ENCODE assay signal across 8 mouse cellular contexts in genomic region chr10:126905086-126905485, GRCm38 (mm10). TPM values are rescaled to one million over a fixed set of nuclear protein-coding genes. Genes with fewer than 3 reads are reported as not detected.
A peak's percentile ranks its signal among the peaks of the same experiment; 100 is the strongest.
DNase-seq lines count a peak whose midpoint lies in the region; ATAC-seq and TF ChIP-seq lines count a peak whose summit lies in the region.

No protein-coding gene starts in this region.

- H3K27me3 ChIP-seq in heart, adult 2 months (ENCODE audit: control insufficient read depth, insufficient read depth, low read length): no peaks in the 10 kb centered on the region
- H3K27me3 ChIP-seq in C2C12 (ENCODE audit: control insufficient read depth, insufficient read depth, insufficient read length): no peaks in the 10 kb centered on the region
- no peaks in the 10 kb centered on the region for H3K27me3 ChIP-seq in forebrain, embryonic 12.5 days
- H3K27me3 ChIP-seq in limb, embryonic 15.5 days: no peaks in the 10 kb centered on the region

- peak overlapping the region; percentile 82 for H3K27ac ChIP-seq in heart, adult 2 months
- H3K27ac ChIP-seq in forebrain, embryonic 12.5 days: peak overlapping the region; percentile 74; the same call in 1 of the 2 replicates
- no peak overlapping the region for H3K27ac ChIP-seq in limb, embryonic 15.5 days

- peak overlapping the region; percentile 62 for H3K4me3 ChIP-seq in heart, adult 2 months
- H3K4me3 ChIP-seq in C2C12 (ENCODE audit: insufficient read depth, poor library complexity, severe bottlenecking): peak overlapping the region; percentile 34
- H3K4me3 ChIP-seq in forebrain, embryonic 12.5 days (replicated peaks): peak overlapping the region; percentile 46
- peak overlapping the region; percentile 44 for H3K4me3 ChIP-seq in limb, embryonic 15.5 days

- no peaks in the 10 kb centered on the region for H3K79me2 ChIP-seq in heart, adult 2 months (replicated peaks; ENCODE audit: control insufficient read depth, insufficient read depth, low read length)
- H3K79me2 ChIP-seq in C2C12 (ENCODE audit: control insufficient read depth, insufficient read depth): peaks cover 10% of the 10 kb centered on the region

- no peak for TF ChIP-seq POLR2A in heart, adult 2 months (IDR thresholded peaks at IDR 0.05; ENCODE audit: insufficient read depth, low read depth, low read length)

- no peak for TF ChIP-seq EP300 in heart, adult 2 months (IDR thresholded peaks at IDR 0.05; ENCODE audit: insufficient read depth, low read depth, low read length)

- H3K9me3 ChIP-seq in forebrain, embryonic 12.5 days: no peaks in the 10 kb centered on the region
- H3K9me3 ChIP-seq in limb, embryonic 15.5 days: no peaks in the 10 kb centered on the region

- ATAC-seq in forebrain, embryonic 12.5 days (ENCODE audit: low FRiP score): no peak
- no peak for ATAC-seq in limb, embryonic 15.5 days (ENCODE audit: insufficient number of reproducible peaks, low FRiP score, low TSS enrichment, low read depth)
- no peak for ATAC-seq in frontal cortex, adult (ENCODE audit: low TSS enrichment)

- no peaks in the 10 kb centered on the region for H3K36me3 ChIP-seq in heart, adult 2 months (ENCODE audit: control insufficient read depth, insufficient read depth, low read length)
- H3K36me3 ChIP-seq in C2C12 (ENCODE audit: control insufficient read depth, insufficient read depth): no peaks in the 10 kb centered on the region
- H3K36me3 ChIP-seq in forebrain, embryonic 12.5 days (replicated peaks): no peaks in the 10 kb centered on the region
- H3K36me3 ChIP-seq in limb, embryonic 15.5 days: no peaks in the 10 kb centered on the region

- H3K9ac ChIP-seq in heart, adult 2 months (ENCODE audit: low read depth, low read length): no peak overlapping the region
- peak overlapping the region; percentile 57; the same call in 1 of the 2 replicates for H3K9ac ChIP-seq in forebrain, embryonic 12.5 days
- no peak overlapping the region for H3K9ac ChIP-seq in limb, embryonic 15.5 days

- no peaks in the 10 kb centered on the region for H3K79me3 ChIP-seq in C2C12 (ENCODE audit: low read depth)

- H3K4me1 ChIP-seq in heart, adult 2 months (ENCODE audit: control insufficient read depth, insufficient read depth, low read length): peaks cover 2% of the 10 kb centered on the region
- peaks cover 14% of the 10 kb centered on the region for H3K4me1 ChIP-seq in forebrain, embryonic 12.5 days
- peaks cover 10% of the 10 kb centered on the region for H3K4me1 ChIP-seq in limb, embryonic 15.5 days

- H3ac ChIP-seq in C2C12 (ENCODE audit: control insufficient read depth, insufficient read length, low read depth): no peak overlapping the region

- DNase-seq in heart, adult 2 months: no peak
- DNase-seq in heart, adult 18-20 months: no peak
- DNase-seq in embryo, embryonic 9.5 days (ENCODE audit: extremely low spot score): no peak
- DNase-seq in Muller cell, postnatal 12 days (ENCODE audit: inconsistent ontology term): no peak

- whole genome bisulfite sequencing in heart, adult 2 months: 66% methylated on average over 8 of the region's 8 CpGs
- 72% methylated on average over 8 of the region's 8 CpGs for WGBS in forebrain, embryonic 12.5 days
- WGBS in limb, embryonic 15.5 days: 72% methylated on average over 8 of the region's 8 CpGs

- H3K4me2 ChIP-seq in forebrain, embryonic 12.5 days: peak overlapping the region; percentile 66
- peak overlapping the region; percentile 67 for H3K4me2 ChIP-seq in limb, embryonic 15.5 days

- intact Hi-C loops in heart, adult 2 months (cut with DNase I): no loop called here

- peak; percentile 56 for TF ChIP-seq CTCF in heart, adult 2 months (IDR thresholded peaks at IDR 0.05)
- TF ChIP-seq CTCF in C2C12 (IDR thresholded peaks at IDR 0.05; ENCODE audit: control insufficient read depth, insufficient read depth, insufficient read length): no peak

TF ChIP-seq in C2C12, 6 proteins besides CTCF, POLR2A, EP300 and RAD21:
- TF ChIP-seq CEBPB (IDR thresholded peaks at IDR 0.05; ENCODE audit: low read depth) (no peak), MYOG (IDR thresholded peaks at IDR 0.05; ENCODE audit: control insufficient read depth, extremely low read depth, insufficient read length) (no peak), FOSL1 (IDR thresholded peaks at IDR 0.05; ENCODE audit: insufficient read depth, low read length, poor library complexity, severe bottlenecking) (no peak), MYOD1 (IDR thresholded peaks at IDR 0.05; ENCODE audit: control insufficient read depth, insufficient read length, low read depth) (no peak), USF1 (IDR thresholded peaks at IDR 0.05; ENCODE audit: low read depth) (no peak), MAX (IDR thresholded peaks at IDR 0.05) (no peak)

RNA-seq across cellular contexts. Expression of gene Atp23, which starts 3.9 kb away (rescaled TPM):
- 1 to 10 TPM; 4.9 to 5.5 TPM for total RNA-seq in heart, adult 2 months (2021)
- 5.3 and 5.5 TPM in 2 replicates for polyA plus RNA-seq in heart, adult 2 months (2012; rRNA removed)
- total RNA-seq in heart, adult 18-20 months (2021): 1 to 10 TPM; 4.2 to 5.1 TPM
- 13.4 TPM for polyA plus RNA-seq in C2C12 (2012; fragmentation: generic; extraction: Trizol)
- polyA plus RNA-seq in forebrain, embryonic 12.5 days (2016; fragmentation: Nextera tagmentation; extraction: Ambion mirVana): 14.2 and 14.5 TPM in 2 replicates
- polyA plus RNA-seq in limb, embryonic 15.5 days (2015; fragmentation: Nextera tagmentation; extraction: Ambion mirVana): 14.3 and 14.5 TPM in 2 replicates
